Mouse (Mus musculus) heart, embryonic 10.5 days (tissue): Measurements from ENCODE around the gene Gm10320. TPM values are rescaled to one million over a fixed set of nuclear protein-coding genes. Genes with fewer than 3 reads are reported as not detected.

Experiments
- DNase-seq: peaks from one replicate; pipeline ENCODE4 v3.0.0-alpha.2; 2017; ENCODE audit warnings: low spot score
- H3K27ac ChIP-seq: fragments of 300-500 bp; sonication (generic); 2 replicates; pipeline ENCODE4 v1.5.1; 2016; ENCODE audit warnings: mild to moderate bottlenecking
- H3K27me3 ChIP-seq: fragments of 300-500 bp; sonication (generic); 2 replicates; pipeline ENCODE4 v1.6.1; 2016; ENCODE audit warnings: mild to moderate bottlenecking; ENCODE audit not compliant: poor library complexity, insufficient read depth, severe bottlenecking
- H3K36me3 ChIP-seq: fragments of 300-500 bp; sonication (generic); 2 replicates; pipeline ENCODE4 v1.6.1; 2016; ENCODE audit warnings: mild to moderate bottlenecking, moderate library complexity
- H3K4me1 ChIP-seq: fragments of 300-500 bp; sonication (generic); 2 replicates; pipeline ENCODE4 v1.6.1; 2016; ENCODE audit warnings: mild to moderate bottlenecking
- H3K4me3 ChIP-seq: fragments of 300-500 bp; sonication (generic); 2 replicates; pipeline ENCODE4 v1.5.1; 2016; ENCODE audit warnings: mild to moderate bottlenecking, moderate library complexity
- H3K9me3 ChIP-seq: fragments of 300-500 bp; sonication (generic); 2 replicates; pipeline ENCODE4 v1.6.1; 2016; ENCODE audit warnings: mild to moderate bottlenecking, moderate library complexity
- WGBS: fragments of 180-500 bp; shearing (Covaris S2); methylation state at CpG from one replicate; pipeline ENCODE4 v1.1.7; 2016; 5-methylcytosine and 5-hydroxymethylcytosine counted together
- polyA plus RNA-seq: library from polyadenylated mRNA; unstranded; fragments of >200 nt; fragmentation: Nextera tagmentation; extraction: Ambion mirVana; gene quantifications from 2 replicates; pipeline ENCODE4 v1.2.1, GENCODE M21; 2016

The Gm10320 gene
- polyA plus RNA-seq, 1 experiment from 2014 or later = 0.82 TPM

DNA sequence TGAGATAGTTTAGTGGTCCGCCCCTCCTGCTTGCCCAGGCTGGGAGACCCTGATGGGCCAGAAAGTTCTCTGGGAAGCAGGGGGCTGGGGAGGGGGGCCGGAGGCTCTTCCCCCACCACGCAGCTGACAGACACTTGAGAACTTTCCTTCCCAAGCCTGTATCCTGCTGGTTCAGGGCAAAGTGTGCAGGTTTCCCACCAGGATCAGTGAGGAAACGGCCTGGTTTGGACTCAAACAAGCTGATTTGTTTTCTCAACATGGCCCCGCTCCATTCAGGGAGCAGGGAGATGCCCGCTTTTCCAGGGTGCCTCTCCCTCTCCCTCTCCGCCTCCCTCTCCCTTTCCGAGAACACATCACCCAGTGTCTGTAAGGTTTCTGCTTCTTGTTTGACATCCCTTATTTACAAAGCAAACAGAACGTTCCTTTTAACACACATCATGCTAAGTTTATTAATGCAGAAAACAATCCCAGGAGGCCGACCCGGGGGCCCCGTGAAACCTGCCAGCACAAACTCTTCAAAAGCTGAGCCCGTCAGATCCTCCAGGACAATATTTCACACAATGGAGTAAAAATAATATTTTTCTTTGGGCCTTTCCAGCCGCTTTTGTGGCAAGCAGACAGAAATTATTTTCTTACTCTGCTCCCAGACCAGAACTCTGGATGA is 15.5 kb downstream of the Gm10320 start:
- peak overlapping the region; percentile 33; the same call in 1 of the 2 replicates for H3K27ac ChIP-seq
- H3K4me1 ChIP-seq = peaks cover 36% of the 10 kb centered on the region
- H3K36me3 ChIP-seq = no peaks in the 10 kb centered on the region
- no peak overlapping the region for H3K4me3 ChIP-seq
- WGBS = 43% methylated on average over 14 of the region's 14 CpGs
- H3K9me3 ChIP-seq = no peaks in the 10 kb centered on the region
- H3K27me3 ChIP-seq = 0 out of 2 replicates have a peak, but pooled peaks cover 29% of the 10 kb centered on the region
- DNase-seq = peak; percentile 63

DNA sequence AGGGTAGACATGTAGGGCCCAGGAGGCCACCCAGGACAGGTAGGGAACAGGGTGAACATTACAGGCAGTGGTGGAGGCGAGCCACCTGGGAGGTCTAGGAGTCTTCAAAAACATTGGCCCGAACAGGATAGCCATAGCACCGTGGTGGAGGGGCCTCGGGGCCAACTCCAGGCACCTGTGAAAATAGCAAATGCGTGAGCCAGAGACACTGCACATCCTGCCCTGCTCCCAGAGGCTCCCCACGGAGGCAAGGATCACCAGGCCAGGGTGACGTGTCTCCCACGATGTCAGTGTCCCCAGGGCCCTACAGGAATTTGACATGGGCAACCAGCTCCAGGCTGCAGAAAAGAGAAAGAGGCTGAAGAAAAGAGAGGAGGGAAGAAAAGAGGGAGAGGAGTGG is 16.1 kb downstream of the Gm10320 start:
- DNase-seq = peak; percentile 50

DNA sequence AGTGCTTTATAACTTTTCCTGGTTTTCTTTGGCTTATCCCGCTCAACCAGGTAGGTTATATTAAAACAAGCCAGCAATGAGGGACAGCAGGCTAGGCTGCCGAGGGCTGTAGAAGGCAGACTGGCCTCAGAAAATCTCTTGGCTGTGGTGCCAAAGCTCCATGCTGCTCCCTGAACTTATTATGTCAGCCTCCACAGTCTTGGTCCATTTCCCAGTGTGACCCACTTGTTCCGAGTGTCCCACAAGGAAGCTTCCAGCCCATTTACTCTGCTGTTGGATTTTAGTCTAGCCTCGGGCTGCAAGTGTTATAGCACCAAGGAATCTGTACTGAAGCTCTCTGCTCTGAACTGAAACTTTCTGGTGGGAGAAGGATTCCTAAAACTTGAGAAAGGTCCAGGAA is 18.8 kb downstream of the Gm10320 start:
- 0 out of 2 replicates have a peak, but pooled peaks cover 29% of the 10 kb centered on the region for H3K27me3 ChIP-seq
- peak; percentile 24 for DNase-seq
- no peak overlapping the region for H3K27ac ChIP-seq
- WGBS = 79% methylated on average over 4 of the region's 4 CpGs
- no peaks in the 10 kb centered on the region for H3K9me3 ChIP-seq
- peaks cover 38% of the 10 kb centered on the region for H3K4me1 ChIP-seq
- no peaks in the 10 kb centered on the region for H3K36me3 ChIP-seq
- H3K4me3 ChIP-seq = no peak overlapping the region

More for the DNA sequence above, 16.1 kb downstream of the Gm10320 start:
- H3K4me3 ChIP-seq = no peak overlapping the region
- 0 out of 2 replicates have a peak, but pooled peaks cover 29% of the 10 kb centered on the region for H3K27me3 ChIP-seq
- H3K4me1 ChIP-seq = peaks cover 41% of the 10 kb centered on the region
- peak overlapping the region; percentile 8; the same call in 1 of the 2 replicates for H3K27ac ChIP-seq
- 49% methylated on average over 8 of the region's 8 CpGs for WGBS
- H3K36me3 ChIP-seq = no peaks in the 10 kb centered on the region
- H3K9me3 ChIP-seq = no peaks in the 10 kb centered on the region

DNA sequence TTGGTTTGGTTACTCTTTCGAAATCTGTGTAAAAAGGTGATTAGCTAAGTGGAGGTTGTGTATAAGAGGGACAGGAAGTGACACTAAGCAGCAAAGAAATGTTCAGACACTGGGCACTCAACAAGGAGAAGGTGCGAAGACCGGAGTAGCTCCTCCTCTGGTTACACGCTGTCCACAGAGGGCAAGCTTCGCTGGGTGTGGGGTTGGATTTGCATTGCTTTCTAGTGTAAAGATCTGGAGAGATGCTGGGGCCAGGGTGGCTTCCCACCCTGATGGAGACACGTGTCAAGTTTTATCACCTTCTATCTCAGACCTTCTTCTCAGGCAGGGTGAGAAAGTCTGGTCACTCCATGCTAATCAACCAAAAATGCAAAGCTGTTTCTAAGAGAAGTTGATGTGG is 20.0 kb downstream of the Gm10320 start:
- Histone ChIP-seq H3K9me3 (no peaks in the 10 kb centered on the region), H3K4me3 (no peak overlapping the region), H3K36me3 (no peaks in the 10 kb centered on the region), H3K27ac (no peak overlapping the region), H3K4me1 (peaks cover 26% of the 10 kb centered on the region), H3K27me3 (0 out of 2 replicates have a peak, but pooled peaks cover 29% of the 10 kb centered on the region)
- DNase-seq = peak; percentile 58
- 53% methylated on average over 6 of the region's 6 CpGs for WGBS

DNA sequence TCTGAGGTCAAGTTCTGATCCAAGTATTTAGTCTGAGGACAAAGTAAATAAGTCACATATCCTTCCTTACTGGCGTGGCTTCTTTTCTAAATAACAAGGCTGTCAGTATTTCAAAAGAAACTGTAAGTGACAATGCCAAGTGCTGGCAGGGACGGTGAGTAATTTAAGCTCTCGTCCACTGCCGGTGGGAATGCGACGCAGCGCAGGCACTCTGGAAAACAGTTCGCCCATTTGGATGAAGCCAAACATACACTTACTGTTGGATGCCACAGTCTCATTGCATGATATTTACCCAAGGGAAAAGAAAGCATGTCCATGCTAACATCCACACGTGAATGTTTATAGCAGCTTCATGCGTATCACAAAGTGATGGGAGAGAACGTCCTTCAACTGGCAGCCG is 21.5 kb downstream of the Gm10320 start:
- H3K36me3 ChIP-seq = no peaks in the 10 kb centered on the region
- no peak overlapping the region for H3K27ac ChIP-seq
- H3K9me3 ChIP-seq = no peaks in the 10 kb centered on the region
- no peak overlapping the region for H3K4me3 ChIP-seq
- DNase-seq = no peak
- WGBS = 72% methylated on average over 12 of the region's 12 CpGs
- 0 out of 2 replicates have a peak, but pooled peaks cover 18% of the 10 kb centered on the region for H3K27me3 ChIP-seq
- peaks cover 15% of the 10 kb centered on the region; the same call in 1 of the 2 replicates for H3K4me1 ChIP-seq

DNA sequence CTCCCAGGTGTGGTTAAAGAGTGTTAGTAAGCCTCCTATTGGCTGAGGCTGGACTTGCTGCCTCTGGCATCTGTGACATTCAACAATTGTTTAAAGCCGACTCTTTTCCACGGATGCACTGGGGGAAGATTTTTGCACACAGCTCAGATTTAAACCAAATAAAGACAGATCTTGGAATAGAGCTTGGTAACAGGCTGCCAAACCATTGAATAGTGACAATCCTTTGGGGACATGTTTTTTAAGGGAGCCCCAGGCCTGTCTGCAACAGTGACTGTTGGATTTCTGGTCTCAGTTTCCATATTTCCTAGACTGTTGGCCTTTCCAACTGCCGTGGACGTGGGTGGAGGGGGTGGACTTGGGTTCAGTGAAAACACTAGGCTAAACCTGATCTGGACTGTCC is 21.9 kb downstream of the Gm10320 start:
- 74% methylated on average over 4 of the region's 4 CpGs for WGBS
- H3K36me3 ChIP-seq = no peaks in the 10 kb centered on the region
- DNase-seq = peak; percentile 42

GRCm38 (mm10) chr13:98461467-98461866 is 30.3 kb downstream of the Gm10320 start:
- H3K4me3 ChIP-seq = no peak overlapping the region
- H3K27ac ChIP-seq = no peak overlapping the region
- no peaks in the 10 kb centered on the region for H3K9me3 ChIP-seq
- H3K4me1 ChIP-seq = no peaks in the 10 kb centered on the region
- 64% methylated on average over 4 of the region's 4 CpGs for WGBS
- H3K27me3 ChIP-seq = no peaks in the 10 kb centered on the region
- peak; percentile 31 for DNase-seq
- H3K36me3 ChIP-seq = no peaks in the 10 kb centered on the region

More for the DNA sequence above, 21.9 kb downstream of the Gm10320 start:
- Histone ChIP-seq H3K4me1 (peaks cover 15% of the 10 kb centered on the region; the same call in 1 of the 2 replicates), H3K27ac (no peak overlapping the region), H3K9me3 (no peaks in the 10 kb centered on the region), H3K27me3 (0 out of 2 replicates have a peak, but pooled peaks cover 14% of the 10 kb centered on the region), H3K4me3 (no peak overlapping the region)

DNA sequence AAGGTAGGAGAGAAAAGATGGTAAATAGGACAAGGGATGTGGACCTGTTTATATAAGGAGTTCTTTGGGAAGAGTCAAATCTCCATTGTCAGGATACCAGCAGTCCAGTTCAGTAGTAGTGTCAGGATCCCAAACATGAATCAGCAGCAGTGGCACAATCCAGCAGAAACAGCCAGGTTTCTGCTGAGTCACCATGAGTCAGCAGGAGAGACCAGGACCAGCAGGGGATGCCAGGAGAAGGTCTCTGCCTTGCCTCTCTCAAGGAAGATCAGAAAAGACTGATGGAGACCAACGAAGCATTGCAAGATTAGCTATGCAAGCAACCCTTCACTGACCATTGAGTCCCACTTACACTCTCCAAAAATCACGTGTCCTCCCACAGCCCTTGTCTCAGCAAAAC is 35.4 kb downstream of the Gm10320 start:
- no peak overlapping the region for H3K4me3 ChIP-seq
- H3K4me1 ChIP-seq = no peaks in the 10 kb centered on the region
- no peaks in the 10 kb centered on the region for H3K9me3 ChIP-seq
- H3K36me3 ChIP-seq = no peaks in the 10 kb centered on the region
- H3K27me3 ChIP-seq = no peaks in the 10 kb centered on the region
- 60% methylated on average over 2 of the region's 2 CpGs for WGBS
- peak; percentile 66 for DNase-seq
- no peak overlapping the region for H3K27ac ChIP-seq

DNA sequence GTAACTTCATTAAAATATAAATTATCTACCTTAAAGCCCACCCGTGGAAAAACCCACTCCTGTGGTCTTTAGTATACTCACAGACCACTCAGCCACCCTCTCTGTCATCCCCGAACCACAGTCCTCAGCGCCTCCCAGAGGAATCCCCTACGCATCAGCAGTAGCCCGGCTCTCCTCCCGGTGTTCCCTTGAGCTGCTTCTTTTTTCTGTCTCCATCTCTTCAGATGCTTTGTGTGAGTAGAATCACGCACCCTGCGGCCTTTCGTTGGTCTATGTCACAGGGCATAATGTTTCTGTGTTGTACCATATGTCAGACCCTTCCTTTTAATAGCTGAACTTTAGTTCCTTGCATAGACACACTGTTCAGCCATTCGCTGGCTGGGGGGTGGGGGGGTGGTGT is 36.2 kb downstream of the Gm10320 start:
- Histone ChIP-seq H3K4me3 (no peak overlapping the region), H3K9me3 (no peaks in the 10 kb centered on the region), H3K4me1 (no peaks in the 10 kb centered on the region), H3K36me3 (no peaks in the 10 kb centered on the region), H3K27me3 (no peaks in the 10 kb centered on the region), H3K27ac (no peak overlapping the region)
- peak; percentile 66 for DNase-seq
- 84% methylated on average over 10 of the region's 10 CpGs for WGBS

GRCm38 (mm10) chr13:98454224-98454967 is 37.4 kb downstream of the Gm10320 start:
- peak; percentile 20 for DNase-seq
- Histone ChIP-seq H3K36me3 (no peaks in the 10 kb centered on the region), H3K9me3 (no peaks in the 10 kb centered on the region), H3K4me3 (no peak overlapping the region), H3K27me3 (no peaks in the 10 kb centered on the region), H3K4me1 (no peaks in the 10 kb centered on the region), H3K27ac (no peak overlapping the region)
- WGBS = 81% methylated on average over 12 of the region's 12 CpGs

DNA sequence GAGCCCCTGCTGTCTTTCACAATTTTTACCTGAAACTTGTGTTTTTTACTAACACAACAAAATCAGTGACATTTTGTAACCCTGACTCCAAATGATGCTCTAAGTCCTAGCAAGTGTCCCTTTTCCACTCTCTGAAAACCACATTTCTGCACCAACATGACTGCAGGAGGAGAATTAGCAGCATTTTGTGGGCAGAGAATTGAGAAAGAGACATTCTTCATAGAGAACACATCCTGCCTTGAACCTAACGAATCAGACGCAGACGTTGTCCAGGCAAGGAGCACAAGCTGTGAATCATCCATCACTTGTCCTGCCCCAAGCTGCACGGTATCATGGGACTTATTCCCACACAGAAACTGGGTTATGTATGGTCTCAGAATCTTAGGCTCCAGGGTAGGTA is 38.7 kb downstream of the Gm10320 start:
- Histone ChIP-seq H3K27me3 (no peaks in the 10 kb centered on the region), H3K9me3 (no peaks in the 10 kb centered on the region), H3K36me3 (no peaks in the 10 kb centered on the region), H3K4me1 (no peaks in the 10 kb centered on the region), H3K4me3 (no peak overlapping the region), H3K27ac (no peak overlapping the region)
- DNase-seq = peak; percentile 50
- 74% methylated on average over 4 of the region's 4 CpGs for WGBS

- Histone ChIP-seq H3K4me3 (no peak overlapping the region), H3K27ac (no peak overlapping the region), H3K4me1 (no peaks in the 10 kb centered on the region), H3K27me3 (0 out of 2 replicates have a peak, but pooled peaks cover 8% of the 10 kb centered on the region), H3K9me3 (no peaks in the 10 kb centered on the region), H3K36me3 (no peaks in the 10 kb centered on the region)
- no peak for DNase-seq
Observed at GRCm38 (mm10) chr13:98448696-98449095, 43.1 kb downstream of the Gm10320 start.

DNA sequence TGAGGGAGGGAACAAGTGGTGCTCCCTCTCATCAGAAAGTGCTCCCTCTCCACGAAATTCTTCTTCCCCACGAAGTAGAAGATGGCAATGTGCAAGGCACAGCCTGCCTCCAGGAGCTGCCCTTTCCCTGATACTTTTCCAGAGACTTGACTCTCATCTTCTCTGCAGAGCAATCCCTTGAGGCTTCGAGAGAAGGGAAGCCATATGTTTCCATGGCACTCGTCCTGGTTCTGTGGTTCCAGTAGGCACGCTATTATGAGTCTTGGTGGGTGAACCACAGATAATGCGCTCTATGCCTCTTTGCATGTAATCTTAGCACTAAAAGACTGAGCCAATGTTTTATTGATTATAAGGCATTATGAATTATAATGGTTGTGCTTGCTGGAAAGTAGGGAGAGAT is 44.1 kb downstream of the Gm10320 start:
- 74% methylated on average over 6 of the region's 6 CpGs for WGBS
- Histone ChIP-seq H3K36me3 (no peaks in the 10 kb centered on the region), H3K4me3 (no peak overlapping the region), H3K27me3 (0 out of 2 replicates have a peak, but pooled peaks cover 8% of the 10 kb centered on the region), H3K27ac (no peak overlapping the region), H3K4me1 (no peaks in the 10 kb centered on the region), H3K9me3 (no peaks in the 10 kb centered on the region)
- DNase-seq = peak; percentile 35
